Mouse (Mus musculus) adrenal gland, postnatal 36 days (tissue): ENCODE measurements around the gene Pabpc5. TPM values are rescaled to one million over a fixed set of nuclear protein-coding genes. Genes with fewer than 3 reads are reported as not detected.

Source experiments
- DNase-seq, 2 experiments: peaks; one replicate each; pipeline ENCODE4 v3.0.0; 2021; ENCODE audit warnings: mixed read lengths in 1 of 2
- long read RNA-seq, 2 experiments: library from polyadenylated mRNA; stranded (forward); transcript quantifications; one replicate each; pipeline ENCODE4 v2.0.0; 2021; ENCODE audit warnings: borderline sequencing depth in 2 of 2
- total RNA-seq, 2 experiments: library from RNA; stranded (reverse); gene quantifications; 2 replicates each; pipeline ENCODE4 v1.2.3; 2021

The Pabpc5 gene
- total RNA-seq = under 1 TPM; 0.16 to 0.17 TPM
- long read RNA-seq, experiment 1 = 0 reads
- long read RNA-seq, experiment 2 = 0 reads

- peak; percentile 43 to 44 for DNase-seq
Measured at GRCm38 (mm10) chrX:119927081-119927571, at the start of gene Pabpc5. TSS of gene Pabpc5 (plus strand) at chrX:119927196.

GRCm38 (mm10) chrX:119886957-119887593 is 39.9 kb upstream of the Pabpc5 start:
- DNase-seq = no peak

- DNase-seq = no peak
Measured at GRCm38 (mm10) chrX:119888326-119888920, 38.6 kb upstream of the Pabpc5 start.

GRCm38 (mm10) chrX:119927852-119928251 is 856 bp downstream of the Pabpc5 start:
- no peak for DNase-seq
